Mouse (Mus musculus): Measurements from ENCODE around the gene Klhdc10. TPM values are rescaled to one million over a fixed set of nuclear protein-coding genes. Genes with fewer than 3 reads are reported as not detected.

Gene Klhdc10
- polyA plus RNA-seq (2012; rRNA removed) (8.0 and 12.8 TPM in 2 replicates), polyA plus RNA-seq (2014; fragmentation: Nextera tagmentation; extraction: Ambion mirVana) (8.9 and 9.4 TPM in 2 replicates)

GRCm38 (mm10) chr6:30401308-30402015 is at the start of gene Klhdc10:
TSS of gene Klhdc10 (plus strand) at chr6:30401868.
- DNase-seq (ENCODE audit: low read depth in 3 of 3, low spot score in 3 of 3), result peak; percentile 94 to 95 (median 95)
- H3K4me2 ChIP-seq (ENCODE audit: low read depth), result peak within 1 kb of the TSS; percentile 89
- no peaks in the 10 kb centered on the region for H3K36me3 ChIP-seq (replicated peaks; ENCODE audit: control insufficient read depth, insufficient read depth, low read depth)
- peak within 1 kb of the TSS; percentile 87 to 96 for H3K4me3 ChIP-seq (ENCODE audit: insufficient read depth in 1 of 2, low read depth in 2 of 2, low read length in 2 of 2)
- peaks cover 0 to 9% of the 10 kb centered on the region in 2 experiments; a peak in 3 of 4 replicates for H3K4me1 ChIP-seq (replicated peaks; ENCODE audit: control insufficient read depth in 2 of 2, insufficient read depth in 2 of 2, low read length in 1 of 2)
- peak within 1 kb of the TSS; percentile 92 for H3K9ac ChIP-seq (replicated peaks)
- H3K9me3 ChIP-seq (ENCODE audit: control insufficient read depth, low read length), result no peaks in the 10 kb centered on the region
- peak within 1 kb of the TSS; percentile 69 for H3K27ac ChIP-seq
- under 1% methylated on average over 41 of the region's 41 CpGs for WGBS (ENCODE audit: insufficient replicate concordance)
- TF ChIP-seq CTCF (IDR thresholded peaks at IDR 0.05; ENCODE audit: low read depth), result no peak
- TF ChIP-seq EP300 (IDR thresholded peaks at IDR 0.05; ENCODE audit: low read depth), result peak; percentile 73
- peak; percentile 100 for ATAC-seq (ENCODE audit: insufficient read depth)
- H3K27me3 ChIP-seq (ENCODE audit: control insufficient read depth, insufficient read depth, low read length), result no peaks in the 10 kb centered on the region

GRCm38 (mm10) chr6:30352762-30353161 is 48.9 kb upstream of the Klhdc10 start:
- no peak overlapping the region for H3K4me3 ChIP-seq (ENCODE audit: insufficient read depth in 1 of 2, low read depth in 2 of 2, low read length in 2 of 2)
- H3K27ac ChIP-seq, result no peak overlapping the region
- DNase-seq (ENCODE audit: low read depth in 3 of 3, low spot score in 3 of 3) (no peak), ATAC-seq (ENCODE audit: insufficient read depth) (no peak)
- WGBS (ENCODE audit: insufficient replicate concordance), result 52% methylated on average over 8 of the region's 8 CpGs
- no peaks in the 10 kb centered on the region for H3K36me3 ChIP-seq (replicated peaks; ENCODE audit: control insufficient read depth, insufficient read depth, low read depth)
- H3K27me3 ChIP-seq (ENCODE audit: control insufficient read depth, insufficient read depth, low read length), result no peaks in the 10 kb centered on the region
- H3K4me1 ChIP-seq (replicated peaks; ENCODE audit: control insufficient read depth in 2 of 2, insufficient read depth in 2 of 2, low read length in 1 of 2), result no peaks in the 10 kb centered on the region
- H3K9ac ChIP-seq (replicated peaks), result no peak overlapping the region
- TF ChIP-seq EP300 (IDR thresholded peaks at IDR 0.05; ENCODE audit: low read depth), result no peak
- no peak for TF ChIP-seq CTCF (IDR thresholded peaks at IDR 0.05; ENCODE audit: low read depth)
- H3K4me2 ChIP-seq (ENCODE audit: low read depth), result no peak overlapping the region
- no peaks in the 10 kb centered on the region for H3K9me3 ChIP-seq (ENCODE audit: control insufficient read depth, low read length)

- H3K36me3 ChIP-seq (replicated peaks; ENCODE audit: control insufficient read depth, insufficient read depth, low read depth), result no peaks in the 10 kb centered on the region
- WGBS (ENCODE audit: insufficient replicate concordance), result 72% methylated on average over 8 of the region's 8 CpGs
- H3K9ac ChIP-seq (replicated peaks), result no peak overlapping the region
- ATAC-seq (ENCODE audit: insufficient read depth) (no peak), DNase-seq (ENCODE audit: low read depth in 3 of 3, low spot score in 3 of 3) (no peak)
- TF ChIP-seq CTCF (IDR thresholded peaks at IDR 0.05; ENCODE audit: low read depth), result no peak
- TF ChIP-seq EP300 (IDR thresholded peaks at IDR 0.05; ENCODE audit: low read depth), result no peak
- H3K27ac ChIP-seq, result no peak overlapping the region
- no peaks in the 10 kb centered on the region for H3K27me3 ChIP-seq (ENCODE audit: control insufficient read depth, insufficient read depth, low read length)
- no peak overlapping the region for H3K4me2 ChIP-seq (ENCODE audit: low read depth)
- H3K9me3 ChIP-seq (ENCODE audit: control insufficient read depth, low read length), result no peaks in the 10 kb centered on the region
- no peaks in the 10 kb centered on the region for H3K4me1 ChIP-seq (replicated peaks; ENCODE audit: control insufficient read depth in 2 of 2, insufficient read depth in 2 of 2, low read length in 1 of 2)
- H3K4me3 ChIP-seq (ENCODE audit: insufficient read depth in 1 of 2, low read depth in 2 of 2, low read length in 2 of 2), result no peak overlapping the region
Observed at GRCm38 (mm10) chr6:30353661-30354060, 48.0 kb upstream of the Klhdc10 start.

- WGBS (ENCODE audit: insufficient replicate concordance), result 11% methylated on average over 5 of the region's 5 CpGs
- H3K27me3 ChIP-seq (ENCODE audit: control insufficient read depth, insufficient read depth, low read length), result no peaks in the 10 kb centered on the region
- no peak overlapping the region for H3K27ac ChIP-seq
Observed at GRCm38 (mm10) chr6:30354760-30355159, 46.9 kb upstream of the Klhdc10 start.

GRCm38 (mm10) chr6:30355701-30356100 is 46.0 kb upstream of the Klhdc10 start:
- Histone ChIP-seq H3K27me3 (ENCODE audit: control insufficient read depth, insufficient read depth, low read length) (no peaks in the 10 kb centered on the region), H3K4me3 (ENCODE audit: insufficient read depth in 1 of 2, low read depth in 2 of 2, low read length in 2 of 2) (no peak overlapping the region), H3K9ac (replicated peaks) (no peak overlapping the region), H3K4me1 (replicated peaks; ENCODE audit: control insufficient read depth in 2 of 2, insufficient read depth in 2 of 2, low read length in 1 of 2) (no peaks in the 10 kb centered on the region), H3K9me3 (ENCODE audit: control insufficient read depth, low read length) (no peaks in the 10 kb centered on the region), H3K36me3 (replicated peaks; ENCODE audit: control insufficient read depth, insufficient read depth, low read depth) (no peaks in the 10 kb centered on the region), H3K27ac (no peak overlapping the region), H3K4me2 (ENCODE audit: low read depth) (no peak overlapping the region)
- TF ChIP-seq CTCF (IDR thresholded peaks at IDR 0.05; ENCODE audit: low read depth) (no peak), EP300 (IDR thresholded peaks at IDR 0.05; ENCODE audit: low read depth) (no peak)
- 71% methylated on average over 8 of the region's 8 CpGs for WGBS (ENCODE audit: insufficient replicate concordance)
- DNase-seq (ENCODE audit: low read depth in 3 of 3, low spot score in 3 of 3), result no peak
- ATAC-seq (ENCODE audit: insufficient read depth), result no peak

More at GRCm38 (mm10) chr6:30354760-30355159, 46.9 kb upstream of the Klhdc10 start:
- H3K4me3 ChIP-seq (ENCODE audit: insufficient read depth in 1 of 2, low read depth in 2 of 2, low read length in 2 of 2), result no peak overlapping the region
- no peak overlapping the region for H3K9ac ChIP-seq (replicated peaks)
- DNase-seq (ENCODE audit: low read depth in 3 of 3, low spot score in 3 of 3) (no peak), ATAC-seq (ENCODE audit: insufficient read depth) (no peak)
- no peak for TF ChIP-seq EP300 (IDR thresholded peaks at IDR 0.05; ENCODE audit: low read depth)
- TF ChIP-seq CTCF (IDR thresholded peaks at IDR 0.05; ENCODE audit: low read depth), result no peak
- H3K4me1 ChIP-seq (replicated peaks; ENCODE audit: control insufficient read depth in 2 of 2, insufficient read depth in 2 of 2, low read length in 1 of 2), result no peaks in the 10 kb centered on the region
- H3K4me2 ChIP-seq (ENCODE audit: low read depth), result no peak overlapping the region
- H3K36me3 ChIP-seq (replicated peaks; ENCODE audit: control insufficient read depth, insufficient read depth, low read depth), result no peaks in the 10 kb centered on the region
- H3K9me3 ChIP-seq (ENCODE audit: control insufficient read depth, low read length), result no peaks in the 10 kb centered on the region
